Mouse (Mus musculus): ENCODE measurements at regions not wholly inside any gene's neighbourhood (a gene's known extent, or its start where the extent isn't known, plus 50 kb on each side); places are given as distances from the start of the nearest gene placed in this dataset.

DNA sequence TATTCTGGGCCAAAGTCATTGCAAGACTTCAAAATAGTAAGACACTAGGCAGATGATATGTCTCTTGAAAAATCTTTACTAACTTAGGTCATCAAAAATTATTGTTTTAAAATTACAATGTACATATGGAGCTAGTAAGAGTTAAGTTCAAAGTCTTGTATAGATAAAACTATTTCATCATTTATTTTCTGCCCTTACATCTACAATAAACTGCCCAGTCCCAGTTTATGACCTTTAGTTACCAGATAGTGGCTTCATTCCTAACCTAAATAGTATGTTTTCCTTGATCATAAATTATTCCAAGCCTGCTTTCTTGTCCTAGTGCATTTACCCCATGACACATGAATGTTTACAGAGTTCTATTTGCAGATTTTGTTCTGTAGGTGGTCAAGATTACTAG is 72.9 kb downstream of the Manea start:
- no peak overlapping the region for H3K4me3 ChIP-seq (ENCODE audit: low read depth, low read length)
- TF ChIP-seq POLR2A (IDR thresholded peaks at IDR 0.05; ENCODE audit: low read depth, low read length): no peak
- TF ChIP-seq CTCF (IDR thresholded peaks at IDR 0.05; ENCODE audit: extremely low read depth, insufficient read length, insufficient replicate concordance, low read depth, low read length): no peak

DNA sequence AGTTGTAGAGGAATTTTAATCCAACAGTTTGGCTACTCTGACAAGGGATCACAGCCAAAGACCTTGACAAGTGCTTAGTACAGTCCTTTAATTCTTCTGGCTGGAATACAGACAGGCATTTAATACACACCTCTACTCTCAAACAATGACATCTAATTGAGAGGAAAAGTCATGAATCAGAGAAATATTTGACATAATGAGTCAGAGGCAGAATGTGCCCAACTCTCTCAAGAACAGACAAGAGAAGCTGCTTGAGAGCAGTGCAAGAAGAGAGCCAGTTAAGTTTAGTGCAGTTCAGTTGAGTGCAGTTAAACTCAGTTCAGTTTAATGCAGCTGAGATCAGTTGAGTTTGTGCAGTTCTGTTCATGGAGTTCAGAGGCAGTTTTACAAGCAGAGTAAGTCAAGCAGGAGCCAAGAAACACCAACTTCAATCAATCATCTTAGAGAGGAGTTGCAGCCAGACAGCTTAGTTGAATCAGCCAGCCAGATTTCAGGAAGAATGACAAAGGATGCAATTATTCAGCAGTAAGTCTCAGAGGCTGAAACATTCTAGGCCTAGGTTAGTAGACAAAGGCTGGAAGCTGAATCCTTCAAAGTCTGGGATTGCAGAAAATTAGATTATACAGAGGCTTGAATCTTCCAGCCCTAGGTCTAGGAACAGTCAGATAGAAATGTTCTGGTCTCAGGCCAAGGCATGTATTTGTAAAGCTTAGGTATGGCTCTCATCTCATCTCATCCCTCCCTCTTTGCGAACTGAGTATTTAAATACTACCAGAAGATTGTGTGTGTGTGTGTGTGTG is 87.3 kb downstream of the Manea start:
- TF ChIP-seq POLR2A (IDR thresholded peaks at IDR 0.05; ENCODE audit: low read depth, low read length) (no peak), CTCF (IDR thresholded peaks at IDR 0.05; ENCODE audit: extremely low read depth, insufficient read length, insufficient replicate concordance, low read depth, low read length) (no peak)
- Histone ChIP-seq H3K27ac (ENCODE audit: insufficient read depth, low read depth, low read length) (no peak overlapping the region), H3K27me3 (ENCODE audit: control insufficient read depth, insufficient read depth, low read length) (no peaks in the 10 kb centered on the region), H3K4me1 (ENCODE audit: control insufficient read depth, insufficient read depth, insufficient read length, low read length) (no peaks in the 10 kb centered on the region), H3K36me3 (ENCODE audit: control insufficient read depth, insufficient read depth, low read length) (no peaks in the 10 kb centered on the region), H3K4me3 (ENCODE audit: low read depth, low read length) (no peak overlapping the region)
- WGBS: 83% methylated on average over 1 of the region's 1 CpGs

More for the DNA sequence above, 72.9 kb downstream of the Manea start:
- H3K27ac ChIP-seq (ENCODE audit: insufficient read depth, low read depth, low read length): no peak overlapping the region
- no peaks in the 10 kb centered on the region for H3K27me3 ChIP-seq (ENCODE audit: control insufficient read depth, insufficient read depth, low read length)
- H3K4me1 ChIP-seq (ENCODE audit: control insufficient read depth, insufficient read depth, insufficient read length, low read length): no peaks in the 10 kb centered on the region
- no peaks in the 10 kb centered on the region for H3K36me3 ChIP-seq (ENCODE audit: control insufficient read depth, insufficient read depth, low read length)

DNA sequence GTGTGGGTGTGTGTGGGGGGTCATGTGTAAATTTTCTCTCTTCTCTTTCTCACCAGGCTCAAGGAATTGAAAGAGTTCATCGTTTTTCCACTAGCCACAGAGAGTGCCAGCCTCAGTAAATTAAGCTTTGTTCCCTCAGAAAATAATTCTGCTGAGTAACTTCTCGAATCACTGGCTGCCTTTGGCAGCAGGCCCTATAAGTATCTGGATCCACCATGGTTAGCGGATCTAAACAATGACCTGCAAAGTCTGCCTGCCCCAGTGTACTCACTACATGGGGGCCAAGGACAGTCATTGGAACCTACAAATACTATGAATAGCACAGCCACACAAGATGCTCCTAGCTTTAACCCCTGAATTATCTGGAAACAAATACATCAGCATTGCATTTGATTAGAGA is 90.8 kb downstream of the Manea start:
- WGBS: 63% methylated on average over 3 of the region's 3 CpGs
- no peaks in the 10 kb centered on the region for H3K27me3 ChIP-seq (ENCODE audit: control insufficient read depth, insufficient read depth, low read length)
- no peak overlapping the region for H3K4me3 ChIP-seq (ENCODE audit: low read depth, low read length)
- TF ChIP-seq POLR2A (IDR thresholded peaks at IDR 0.05; ENCODE audit: low read depth, low read length) (no peak), CTCF (IDR thresholded peaks at IDR 0.05; ENCODE audit: extremely low read depth, insufficient read length, insufficient replicate concordance, low read depth, low read length) (no peak)
- no peaks in the 10 kb centered on the region for H3K36me3 ChIP-seq (ENCODE audit: control insufficient read depth, insufficient read depth, low read length)
- H3K27ac ChIP-seq (ENCODE audit: insufficient read depth, low read depth, low read length): no peak overlapping the region
- no peaks in the 10 kb centered on the region for H3K4me1 ChIP-seq (ENCODE audit: control insufficient read depth, insufficient read depth, insufficient read length, low read length)

DNA sequence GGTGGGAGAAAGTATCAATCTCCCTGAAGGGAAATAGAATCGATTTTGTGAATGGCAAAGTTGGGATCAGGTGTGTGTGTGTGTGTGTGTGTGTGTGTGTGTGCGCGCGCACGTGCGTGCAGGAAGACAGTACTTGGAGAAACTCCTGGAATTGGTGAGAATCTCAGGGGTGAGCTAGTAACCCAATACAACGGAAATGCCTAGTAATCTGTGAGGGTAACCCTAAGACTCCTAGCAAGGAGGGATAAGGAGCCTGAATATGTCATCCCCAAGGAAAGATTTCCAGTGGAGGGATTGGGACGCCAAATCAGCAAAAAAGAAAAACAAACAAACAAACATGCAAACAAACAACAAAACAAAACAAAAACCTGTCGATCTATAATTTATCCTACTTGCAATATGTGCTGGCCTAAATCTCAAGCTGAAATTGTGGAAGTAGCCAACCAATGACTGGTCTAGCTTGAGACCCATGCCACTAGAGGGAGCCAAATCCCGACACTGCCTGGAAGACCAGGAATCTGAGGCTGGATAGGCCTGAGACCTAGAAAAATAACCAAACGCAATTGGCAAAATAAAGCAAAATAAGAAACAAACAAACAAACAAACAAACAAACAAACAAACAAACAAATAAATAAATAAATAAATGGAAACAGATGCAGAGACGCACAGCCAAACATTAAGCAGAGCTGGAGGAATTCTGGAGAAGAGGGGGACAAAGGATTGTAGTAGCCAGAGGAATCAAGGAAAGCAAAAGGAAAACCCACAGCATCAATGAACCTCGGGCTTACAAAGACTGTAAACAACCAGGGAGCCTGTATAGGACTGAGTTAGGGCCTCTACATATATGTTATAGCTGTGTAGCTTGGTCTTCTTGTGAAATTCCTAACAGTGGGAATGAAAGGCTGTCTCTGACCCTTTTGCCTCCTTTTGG is 98.5 kb downstream of the Manea start:
- Histone ChIP-seq H3K27me3 (ENCODE audit: control insufficient read depth, insufficient read depth, low read length) (no peaks in the 10 kb centered on the region), H3K4me1 (ENCODE audit: control insufficient read depth, insufficient read depth, insufficient read length, low read length) (no peaks in the 10 kb centered on the region), H3K27ac (ENCODE audit: insufficient read depth, low read depth, low read length) (no peak overlapping the region), H3K4me3 (ENCODE audit: low read depth, low read length) (no peak overlapping the region), H3K36me3 (ENCODE audit: control insufficient read depth, insufficient read depth, low read length) (no peaks in the 10 kb centered on the region)
- TF ChIP-seq POLR2A (IDR thresholded peaks at IDR 0.05; ENCODE audit: low read depth, low read length) (no peak), CTCF (IDR thresholded peaks at IDR 0.05; ENCODE audit: extremely low read depth, insufficient read length, insufficient replicate concordance, low read depth, low read length) (peak; percentile 72; the same call in 1 of the 2 replicates)
- 69% methylated on average over 13 of the region's 13 CpGs for WGBS

DNA sequence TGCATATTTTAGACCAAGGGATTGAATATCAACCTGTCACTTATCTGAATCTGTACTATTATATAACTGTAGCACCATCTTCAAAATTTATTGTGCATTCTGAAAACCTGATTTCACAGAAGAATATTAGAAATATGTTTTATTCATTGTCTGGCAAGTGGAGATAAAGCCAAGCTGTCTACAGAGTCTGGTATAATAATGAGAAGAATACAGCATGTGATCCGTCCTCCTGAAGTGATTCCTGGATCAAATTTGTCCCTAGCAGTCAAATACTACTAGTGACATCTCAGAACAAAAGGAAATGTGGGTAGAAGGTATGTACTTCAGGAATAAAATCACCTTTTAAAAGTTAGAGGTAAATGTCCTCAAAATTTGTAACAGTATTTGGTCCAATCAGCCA is 123.4 kb downstream of the Manea start:
- TF ChIP-seq CTCF (IDR thresholded peaks at IDR 0.05; ENCODE audit: extremely low read depth, insufficient read length, insufficient replicate concordance, low read depth, low read length): no peak
- TF ChIP-seq POLR2A (IDR thresholded peaks at IDR 0.05; ENCODE audit: low read depth, low read length): no peak
- no peaks in the 10 kb centered on the region for H3K36me3 ChIP-seq (ENCODE audit: control insufficient read depth, insufficient read depth, low read length)
- H3K4me1 ChIP-seq (ENCODE audit: control insufficient read depth, insufficient read depth, insufficient read length, low read length): no peaks in the 10 kb centered on the region
- no peaks in the 10 kb centered on the region for H3K27me3 ChIP-seq (ENCODE audit: control insufficient read depth, insufficient read depth, low read length)
- WGBS: 82% methylated on average over 1 of the region's 1 CpGs
- H3K4me3 ChIP-seq (ENCODE audit: low read depth, low read length): no peak overlapping the region
- no peak overlapping the region for H3K27ac ChIP-seq (ENCODE audit: insufficient read depth, low read depth, low read length)
